Mouse (Mus musculus) embryonic facial prominence, embryonic 15.5 days (tissue): ENCODE data around the gene Car11. TPM values are rescaled to one million over a fixed set of nuclear protein-coding genes. Genes with fewer than 3 reads are reported as not detected.

Source experiments
- ATAC-seq: fragments of 200-750 bp; cut with Nextera tagmentation; 2 replicates; pipeline ENCODE4 v1.8.0; 2017; ENCODE audit warnings: low read depth, moderate TSS enrichment; ENCODE audit not compliant: insufficient number of reproducible peaks, low FRiP score, low TSS enrichment
- H3K27ac ChIP-seq: fragments of 300-500 bp; sonication (generic); replicated peaks from 2 replicates; pipeline ENCODE4 v1.5.1; 2015; ENCODE audit warnings: mild to moderate bottlenecking, inconsistent platforms
- H3K27me3 ChIP-seq: fragments of 300-500 bp; sonication (generic); 2 replicates; pipeline ENCODE4 v1.6.1; 2015; ENCODE audit warnings: inconsistent platforms
- H3K36me3 ChIP-seq: fragments of 300-500 bp; sonication (generic); 2 replicates; pipeline ENCODE4 v1.6.1; 2015; ENCODE audit warnings: mild to moderate bottlenecking, inconsistent platforms
- H3K4me1 ChIP-seq: fragments of 300-500 bp; sonication (generic); 2 replicates; pipeline ENCODE4 v1.6.1; 2015; ENCODE audit warnings: inconsistent platforms
- H3K4me2 ChIP-seq: fragments of 300-500 bp; sonication (generic); replicated peaks from 2 replicates; pipeline ENCODE4 v1.6.1; 2015; ENCODE audit warnings: mild to moderate bottlenecking, inconsistent platforms
- H3K4me3 ChIP-seq: fragments of 300-500 bp; sonication (generic); replicated peaks from 2 replicates; pipeline ENCODE4 v1.5.1; 2015; ENCODE audit warnings: mild to moderate bottlenecking, inconsistent platforms
- H3K9ac ChIP-seq: fragments of 300-500 bp; sonication (generic); 2 replicates; pipeline ENCODE4 v1.6.1; 2015; ENCODE audit warnings: inconsistent platforms
- H3K9me3 ChIP-seq: fragments of 300-500 bp; sonication (generic); replicated peaks from 2 replicates; pipeline ENCODE4 v1.6.1; 2016; ENCODE audit warnings: inconsistent platforms
- WGBS: fragments of 180-500 bp; shearing (Covaris S2); methylation state at CpG from one replicate; pipeline ENCODE4 v1.1.7; 2015; 5-methylcytosine and 5-hydroxymethylcytosine counted together
- polyA plus RNA-seq: library from polyadenylated mRNA; unstranded; fragments of >200 nt; fragmentation: Nextera tagmentation; extraction: Ambion mirVana; gene quantifications from 2 replicates; pipeline ENCODE4 v1.2.1, GENCODE M21; 2015

The Car11 gene
- polyA plus RNA-seq, 1 experiment from 2014 or later, result 17.7 TPM

DNA sequence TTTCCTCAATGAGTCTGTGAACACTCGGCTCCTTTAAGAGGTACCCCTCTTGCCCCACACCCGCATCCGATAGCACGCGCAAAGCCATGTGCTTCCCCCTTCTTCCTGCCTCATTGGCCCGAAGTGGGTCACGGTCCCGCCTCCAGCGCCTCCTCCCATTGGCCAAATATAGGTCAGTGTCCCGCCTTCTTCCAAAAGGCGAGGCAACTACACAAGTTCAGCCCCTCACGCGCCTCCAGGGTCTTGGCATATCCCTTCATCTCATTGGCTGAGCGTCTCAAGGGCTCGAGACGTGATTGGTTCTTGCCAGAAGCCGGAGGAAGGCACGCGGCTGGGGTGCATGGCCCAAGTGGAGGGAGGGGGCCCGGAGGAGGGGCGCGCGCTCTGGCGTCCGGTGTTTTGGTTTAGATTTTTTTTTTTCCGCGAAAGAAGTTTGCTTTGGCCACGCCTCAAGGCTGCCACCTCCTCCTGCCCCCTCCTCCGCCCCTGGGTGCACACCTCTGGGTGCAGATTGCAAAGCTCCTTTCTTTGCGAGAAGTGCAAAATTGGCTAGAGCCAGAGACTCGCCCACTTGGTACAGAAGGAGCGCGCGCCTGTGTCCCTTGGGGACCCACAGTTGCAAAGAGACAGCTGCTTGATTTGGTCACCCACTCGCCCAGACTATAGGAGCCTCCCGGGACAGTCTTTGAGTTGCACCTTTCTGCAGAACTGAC is 5.2 kb downstream of the Car11 start, which contains the start of gene Dbp:
Gene Dbp (plus strand): TSS at position 359 of the 713 bp plus-strand sequence.
- Histone ChIP-seq H3K36me3 (peaks cover 6% of the 10 kb centered on the region; the same call in 1 of the 2 replicates), H3K4me2 (peak within 1 kb of the TSS; percentile 87), H3K27me3 (peaks cover 8% of the 10 kb centered on the region), H3K4me1 (peaks cover 67% of the 10 kb centered on the region), H3K4me3 (peak within 1 kb of the TSS; percentile 54), H3K9ac (peak within 1 kb of the TSS; percentile 68), H3K9me3 (no peaks in the 10 kb centered on the region), H3K27ac (peak within 1 kb of the TSS; percentile 93)
- under 1% methylated on average over 36 of the region's 36 CpGs for WGBS
- peak; percentile 92 for ATAC-seq

DNA sequence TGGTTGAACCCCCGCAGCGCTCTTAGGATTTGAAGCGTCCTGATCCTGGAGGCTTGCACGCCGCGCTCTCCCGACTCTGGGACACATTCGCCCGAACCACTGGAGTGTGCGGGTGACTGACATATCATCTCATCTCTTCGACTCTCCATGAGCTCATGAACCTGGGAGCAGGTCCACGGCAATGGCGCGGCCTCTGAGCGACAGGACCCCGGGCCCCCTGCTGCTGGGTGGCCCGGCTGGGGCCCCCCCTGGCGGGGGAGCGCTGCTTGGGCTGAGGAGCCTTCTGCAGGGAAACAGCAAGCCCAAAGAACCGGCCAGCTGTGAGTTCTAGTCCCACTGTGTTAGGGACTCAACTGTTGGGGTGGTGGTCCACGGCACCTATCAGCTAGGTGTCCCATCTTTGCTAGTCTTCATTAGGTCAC is 5.8 kb downstream of the Car11 start:
- peak overlapping the region; percentile 93 for H3K27ac ChIP-seq
- H3K9ac ChIP-seq, result peak overlapping the region; percentile 68; the same call in 1 of the 2 replicates
- peaks cover 12% of the 10 kb centered on the region for H3K36me3 ChIP-seq
- H3K4me2 ChIP-seq, result peak overlapping the region; percentile 87
- no peak for ATAC-seq
- no peaks in the 10 kb centered on the region for H3K9me3 ChIP-seq
- WGBS, result under 1% methylated on average over 21 of the region's 21 CpGs
- peaks cover 61% of the 10 kb centered on the region for H3K4me1 ChIP-seq
- peaks cover 2% of the 10 kb centered on the region; the same call in 1 of the 2 replicates for H3K27me3 ChIP-seq
- peak overlapping the region; percentile 54 for H3K4me3 ChIP-seq

DNA sequence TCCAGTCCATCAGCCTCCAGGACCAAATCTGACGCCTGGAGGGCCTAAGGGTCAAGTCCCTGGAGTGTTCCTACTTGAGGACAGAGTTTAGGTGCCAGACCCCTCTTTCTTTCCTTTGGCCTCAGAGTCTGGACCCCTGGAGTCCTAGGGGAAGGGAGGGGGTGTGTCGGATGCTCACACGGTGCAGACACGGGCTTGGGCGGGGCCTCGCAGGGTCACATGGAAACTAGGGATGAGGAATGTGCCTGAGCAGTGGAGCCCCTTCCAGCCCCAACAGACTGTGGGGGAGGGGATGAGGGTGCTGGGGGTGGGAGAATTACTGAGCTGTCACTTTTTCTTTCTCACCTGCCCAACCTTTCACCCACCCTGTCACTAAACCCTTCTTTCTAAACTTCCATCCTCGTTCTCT is 6.2 kb downstream of the Car11 start:
- H3K27me3 ChIP-seq, result no peaks in the 10 kb centered on the region
- peak overlapping the region; percentile 68 for H3K9ac ChIP-seq
- H3K36me3 ChIP-seq, result peaks cover 16% of the 10 kb centered on the region
- peak overlapping the region; percentile 54 for H3K4me3 ChIP-seq
- peak overlapping the region; percentile 93 for H3K27ac ChIP-seq
- WGBS, result 3% methylated on average over 7 of the region's 7 CpGs
- H3K4me2 ChIP-seq, result peak overlapping the region; percentile 87
- ATAC-seq, result no peak
- H3K4me1 ChIP-seq, result peaks cover 60% of the 10 kb centered on the region
- H3K9me3 ChIP-seq, result no peaks in the 10 kb centered on the region

DNA sequence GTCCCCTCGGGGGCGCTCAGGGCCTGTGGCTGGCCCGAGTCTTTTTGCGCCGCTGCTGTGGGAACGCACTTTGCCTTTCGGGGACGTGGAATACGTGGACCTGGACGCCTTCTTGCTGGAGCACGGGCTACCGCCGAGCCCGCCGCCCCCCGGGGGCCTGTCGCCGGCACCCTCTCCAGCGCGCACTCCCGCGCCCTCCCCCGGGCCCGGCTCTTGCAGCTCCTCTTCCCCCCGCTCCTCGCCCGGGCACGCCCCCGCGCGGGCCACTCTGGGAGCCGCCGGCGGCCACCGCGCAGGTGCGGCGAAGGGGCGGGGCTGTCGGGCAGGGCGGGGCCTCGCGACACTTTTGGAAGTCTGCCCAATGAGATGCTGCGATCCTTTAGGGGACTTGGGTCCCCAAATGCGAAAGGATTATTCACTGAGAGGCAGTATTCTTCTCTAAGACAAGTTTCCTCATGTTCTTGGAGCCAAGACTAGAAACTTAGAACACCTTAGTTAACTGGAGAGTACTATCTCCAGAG is 7.1 kb downstream of the Car11 start:
- ATAC-seq, result no peak
- H3K4me1 ChIP-seq, result peaks cover 56% of the 10 kb centered on the region

DNA sequence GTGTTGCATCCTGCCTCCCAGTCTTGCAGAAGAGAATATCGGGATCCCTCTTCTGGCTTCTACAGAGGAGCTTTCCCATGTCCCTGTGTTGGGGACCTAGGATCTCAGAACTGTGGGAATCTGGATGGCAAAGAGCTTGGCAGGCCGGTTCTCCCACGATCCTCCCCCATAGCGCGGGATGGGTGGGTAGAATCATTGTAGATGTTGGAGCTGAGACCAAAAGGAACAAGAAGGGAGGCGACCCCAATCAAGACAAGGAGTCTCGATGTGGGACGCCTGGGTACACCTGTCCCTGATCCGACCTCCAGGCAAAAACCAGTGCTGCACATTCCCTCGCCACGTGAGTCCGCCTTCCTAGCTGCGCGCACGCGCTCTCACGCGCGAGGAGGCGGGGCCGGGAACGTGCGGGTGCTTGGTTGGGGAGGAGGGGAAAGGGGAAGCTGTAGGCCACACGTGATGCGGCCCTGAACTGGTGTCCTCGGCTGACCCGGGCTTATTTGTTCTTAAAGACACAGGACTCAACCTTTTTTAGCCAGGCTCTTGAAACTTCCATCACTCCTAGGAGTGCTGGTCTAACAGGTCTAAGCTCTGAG is 7.8 kb downstream of the Car11 start:
- Histone ChIP-seq H3K27ac (peak overlapping the region; percentile 93), H3K4me3 (peak overlapping the region; percentile 54), H3K4me1 (peaks cover 57% of the 10 kb centered on the region), H3K36me3 (peaks cover 32% of the 10 kb centered on the region), H3K9ac (no peak overlapping the region), H3K4me2 (peak overlapping the region; percentile 87), H3K27me3 (no peaks in the 10 kb centered on the region), H3K9me3 (no peaks in the 10 kb centered on the region)
- ATAC-seq, result no peak
- under 1% methylated on average over 27 of the region's 27 CpGs for WGBS

More for the DNA sequence above, 7.1 kb downstream of the Car11 start:
- Histone ChIP-seq H3K9ac (peak overlapping the region; percentile 68), H3K4me2 (peak overlapping the region; percentile 87), H3K27ac (peak overlapping the region; percentile 93), H3K36me3 (peaks cover 25% of the 10 kb centered on the region), H3K9me3 (no peaks in the 10 kb centered on the region), H3K4me3 (peak overlapping the region; percentile 54), H3K27me3 (no peaks in the 10 kb centered on the region)
- WGBS, result under 1% methylated on average over 44 of the region's 45 CpGs

DNA sequence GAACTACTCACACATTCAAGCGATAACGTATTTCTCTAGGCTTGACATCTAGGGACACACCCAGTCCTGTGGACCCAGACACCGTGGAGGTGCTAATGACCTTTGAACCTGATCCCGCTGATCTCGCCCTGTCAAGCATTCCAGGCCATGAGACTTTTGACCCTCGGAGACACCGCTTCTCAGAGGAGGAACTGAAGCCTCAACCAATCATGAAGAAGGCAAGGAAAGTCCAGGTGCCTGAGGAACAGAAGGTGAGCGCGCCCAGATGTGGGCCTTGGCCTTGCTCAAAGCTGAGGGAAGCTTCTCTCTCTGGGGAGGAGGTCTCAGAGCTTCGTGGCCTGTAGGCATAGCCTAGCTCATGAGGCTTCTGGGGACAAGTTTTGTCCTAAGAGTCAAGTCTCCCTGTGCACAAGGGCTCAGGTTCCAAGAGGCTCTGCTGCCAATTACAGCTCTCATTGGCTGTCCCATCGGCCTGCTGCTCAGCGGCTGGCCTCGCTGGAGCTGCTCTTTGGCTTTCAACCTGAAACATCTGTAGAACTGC is 8.6 kb downstream of the Car11 start:
- no peak for ATAC-seq
- Histone ChIP-seq H3K27ac (peak overlapping the region; percentile 93), H3K4me2 (peak overlapping the region; percentile 87), H3K4me3 (peak overlapping the region; percentile 54), H3K27me3 (no peaks in the 10 kb centered on the region), H3K36me3 (peaks cover 40% of the 10 kb centered on the region), H3K4me1 (peaks cover 61% of the 10 kb centered on the region), H3K9ac (no peak overlapping the region), H3K9me3 (no peaks in the 10 kb centered on the region)
- WGBS, result 29% methylated on average over 13 of the region's 13 CpGs

DNA sequence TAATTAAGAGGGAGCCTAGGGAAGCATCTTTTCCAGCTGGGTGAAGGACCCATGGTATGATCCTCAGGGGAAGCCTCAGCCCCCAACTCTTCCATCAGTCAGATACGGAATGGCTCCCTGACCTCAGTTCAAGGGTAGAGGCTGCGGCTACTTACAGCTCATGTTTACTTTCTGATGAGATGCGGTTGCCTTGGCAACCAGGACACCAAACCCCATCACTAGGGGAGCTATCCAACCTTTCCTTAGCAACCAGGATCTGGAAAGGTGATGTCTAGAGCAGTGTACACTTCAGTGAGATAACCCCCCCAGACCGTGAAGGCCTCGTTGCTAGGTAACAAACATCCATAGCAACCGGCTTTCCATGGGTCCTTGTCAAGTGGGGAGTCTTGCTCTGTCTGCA is 9.4 kb downstream of the Car11 start:
- Histone ChIP-seq H3K4me3 (no peak overlapping the region), H3K9ac (no peak overlapping the region), H3K27me3 (no peaks in the 10 kb centered on the region), H3K4me1 (peaks cover 61% of the 10 kb centered on the region), H3K27ac (0 out of 2 replicates have a peak overlapping the region, but pooled peaks have one; percentile 93), H3K4me2 (no peak overlapping the region), H3K36me3 (peaks cover 46% of the 10 kb centered on the region), H3K9me3 (no peaks in the 10 kb centered on the region)
- WGBS, result 52% methylated on average over 6 of the region's 6 CpGs
- ATAC-seq, result no peak

DNA sequence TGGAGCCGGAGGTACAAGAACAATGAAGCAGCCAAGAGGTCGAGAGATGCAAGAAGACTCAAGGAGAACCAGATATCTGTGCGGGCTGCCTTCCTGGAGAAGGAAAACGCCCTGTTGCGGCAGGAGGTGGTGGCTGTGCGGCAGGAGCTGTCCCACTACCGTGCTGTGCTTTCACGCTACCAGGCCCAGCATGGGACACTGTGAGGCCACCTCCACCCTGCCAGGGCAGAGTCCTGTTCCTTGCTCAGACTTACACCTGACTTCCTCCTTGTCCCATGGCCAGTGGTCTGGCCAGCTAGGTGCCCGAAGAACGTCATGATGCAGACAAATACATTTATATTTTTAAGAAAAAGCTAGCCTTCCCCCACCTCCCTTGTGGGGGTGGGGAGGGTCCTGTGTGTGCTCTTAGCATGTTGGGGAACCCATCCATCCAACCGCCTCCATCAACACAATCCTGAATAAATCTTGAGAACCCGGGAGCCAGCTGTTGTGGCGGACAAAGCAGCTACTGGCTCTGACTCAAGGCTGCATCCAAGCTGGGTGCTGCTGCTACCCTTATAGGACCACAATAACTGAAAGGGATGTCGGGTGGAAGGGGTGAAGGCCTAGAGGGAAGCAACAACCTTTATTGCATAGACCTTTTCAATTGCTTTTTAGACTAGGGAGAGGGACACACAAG is 10.2 kb downstream of the Car11 start:
- no peak for ATAC-seq
- Histone ChIP-seq H3K27me3 (no peaks in the 10 kb centered on the region), H3K4me2 (no peak overlapping the region), H3K9ac (no peak overlapping the region), H3K27ac (no peak overlapping the region), H3K9me3 (no peaks in the 10 kb centered on the region), H3K36me3 (peaks cover 46% of the 10 kb centered on the region), H3K4me3 (no peak overlapping the region), H3K4me1 (peaks cover 65% of the 10 kb centered on the region)
- 81% methylated on average over 14 of the region's 14 CpGs for WGBS

DNA sequence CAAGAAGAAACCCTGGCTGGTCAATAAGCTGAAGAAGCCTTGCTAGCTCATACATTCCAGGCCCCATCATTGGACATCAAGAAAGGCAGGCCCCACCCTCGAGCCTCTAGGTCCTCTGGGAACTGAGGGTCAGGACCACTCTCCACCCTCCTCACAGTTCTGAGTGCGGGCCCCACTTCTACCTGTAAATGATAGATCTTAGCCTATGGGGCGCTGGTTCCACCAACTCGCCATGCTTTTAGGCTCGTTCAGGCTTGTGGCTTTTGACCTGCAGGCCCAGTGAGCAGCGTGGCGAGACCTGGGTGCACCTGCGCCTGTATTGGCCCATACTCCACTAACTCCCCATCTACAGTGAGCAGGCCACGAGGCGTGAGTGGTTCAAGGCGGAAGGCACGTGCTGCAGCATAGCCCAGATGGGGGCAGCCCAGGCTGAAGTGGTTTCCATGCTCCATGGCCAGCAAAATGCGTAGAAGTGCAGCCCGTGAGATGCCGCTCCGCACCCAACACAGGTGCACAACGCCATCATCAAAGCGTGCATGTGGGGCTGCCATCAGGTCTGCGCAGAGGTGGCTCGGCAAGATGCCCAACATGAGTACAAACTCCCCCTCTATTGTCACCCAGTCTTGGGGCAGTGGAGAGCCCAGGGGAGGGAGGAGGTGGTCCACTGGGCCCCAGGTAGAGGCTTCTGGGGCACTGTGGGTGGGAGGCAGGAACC is 11.0 kb downstream of the Car11 start:
- no peak overlapping the region for H3K27ac ChIP-seq
- peaks cover 46% of the 10 kb centered on the region for H3K36me3 ChIP-seq
- H3K4me1 ChIP-seq, result peaks cover 65% of the 10 kb centered on the region
- no peaks in the 10 kb centered on the region for H3K27me3 ChIP-seq
- ATAC-seq, result no peak
- no peak overlapping the region for H3K9ac ChIP-seq
- WGBS, result 88% methylated on average over 20 of the region's 20 CpGs
- no peaks in the 10 kb centered on the region for H3K9me3 ChIP-seq
- H3K4me3 ChIP-seq, result no peak overlapping the region
- H3K4me2 ChIP-seq, result no peak overlapping the region

DNA sequence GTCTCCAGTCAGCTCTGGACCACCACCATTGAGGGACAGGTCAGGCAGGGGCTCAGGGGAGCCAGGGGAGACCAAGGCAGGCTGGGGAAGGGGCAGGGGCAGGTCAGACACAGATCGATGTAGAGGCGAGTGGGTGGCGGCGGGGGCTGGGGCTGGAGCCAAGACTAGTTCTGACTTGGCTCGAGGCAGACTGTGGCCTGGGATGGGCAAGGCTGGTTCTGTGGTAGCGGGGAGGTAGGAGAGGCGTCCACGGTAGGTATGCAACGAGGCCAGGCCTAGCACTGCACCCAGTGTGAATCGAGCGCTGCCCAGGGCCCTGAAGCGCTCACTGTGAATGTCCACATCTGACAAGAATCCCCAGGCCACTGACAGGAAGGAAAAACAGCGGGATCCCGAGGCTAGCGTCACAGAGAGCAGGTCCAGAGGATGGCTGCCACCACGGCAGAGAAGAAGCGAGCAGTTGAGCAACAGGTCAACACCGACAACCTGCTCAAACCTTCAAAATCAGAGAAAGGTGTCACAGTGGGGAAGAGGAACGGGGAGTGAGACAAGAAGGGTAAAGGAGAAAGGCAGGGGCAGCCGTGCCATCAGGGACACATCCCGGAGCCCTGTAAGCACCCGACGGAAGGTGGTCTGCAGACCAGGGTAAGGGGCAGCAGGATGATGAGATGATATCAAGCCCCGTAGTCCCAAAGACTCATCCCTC is 11.8 kb downstream of the Car11 start:
- peaks cover 65% of the 10 kb centered on the region for H3K4me1 ChIP-seq
- 85% methylated on average over 24 of the region's 24 CpGs for WGBS
- no peak overlapping the region for H3K27ac ChIP-seq

More for the DNA sequence above, 11.8 kb downstream of the Car11 start:
- Histone ChIP-seq H3K9me3 (no peaks in the 10 kb centered on the region), H3K4me2 (no peak overlapping the region), H3K36me3 (peaks cover 46% of the 10 kb centered on the region), H3K27me3 (no peaks in the 10 kb centered on the region), H3K4me3 (no peak overlapping the region), H3K9ac (no peak overlapping the region)
- no peak for ATAC-seq
